Mouse (Mus musculus): ENCODE measurements around the gene Ccdc40.
"Not testable (repeated sequence)": the region's sequence is repeated elsewhere in the genome, so short reads cannot be mapped to it uniquely, and the experiment has no call there.

Ccdc40 gene

DNA sequence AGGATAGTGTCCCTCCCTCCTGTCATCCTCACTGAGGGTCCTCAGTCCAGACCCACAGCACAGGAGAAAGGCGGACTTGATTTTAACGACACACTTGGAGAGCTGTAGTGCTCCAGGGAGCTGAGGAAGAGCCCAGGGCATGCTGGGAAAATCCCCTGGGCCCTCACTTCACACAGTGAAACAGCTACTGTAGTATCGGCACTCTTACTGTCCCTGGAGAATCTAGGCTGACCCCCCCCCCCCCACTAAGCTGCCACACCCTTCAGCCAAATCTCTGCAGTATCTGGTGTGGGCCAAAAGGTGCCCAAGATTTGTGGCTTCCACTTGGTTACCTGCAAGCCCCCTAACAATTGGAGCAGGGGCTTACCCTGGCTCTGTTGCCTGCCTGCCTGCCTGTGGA, 8.6 kb downstream of the Ccdc40 start:
- no peak for DNase-seq (ENCODE audit: low spot score)

DNA sequence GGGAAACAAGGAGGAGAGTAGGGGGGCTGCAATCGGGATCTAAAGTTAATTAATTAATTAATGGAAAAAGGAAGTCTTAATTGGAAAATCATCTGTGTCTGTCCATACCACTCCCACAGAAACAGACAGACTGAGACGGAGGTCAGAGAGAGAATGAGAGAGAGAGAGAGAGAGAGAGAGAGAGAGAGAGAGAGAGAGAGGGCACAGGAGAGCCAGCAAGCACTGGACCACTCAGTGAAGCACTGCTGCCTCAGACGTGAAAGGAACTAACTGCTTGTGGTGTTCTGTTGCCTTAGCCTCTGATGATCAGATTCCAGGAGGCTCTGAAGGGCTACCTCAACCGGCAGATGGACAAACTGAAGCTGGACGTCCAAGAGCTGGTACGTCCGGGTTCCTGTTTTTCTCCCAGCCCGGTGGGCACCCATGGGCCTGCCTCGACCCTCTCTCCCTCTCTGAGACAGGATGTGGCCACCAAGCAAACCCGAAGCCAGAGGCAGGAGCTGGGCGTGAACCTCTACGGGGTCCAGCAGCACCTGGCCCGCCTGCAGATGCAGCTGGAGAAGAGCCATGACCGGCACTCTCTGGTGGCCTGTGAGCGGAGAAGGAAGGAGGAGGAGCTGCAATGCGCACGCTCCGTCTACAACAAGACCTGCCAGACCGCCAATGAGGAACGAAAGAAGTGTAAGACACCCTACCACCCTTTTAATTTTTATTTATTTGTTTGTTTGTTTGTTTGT, 9.4 kb downstream of the Ccdc40 start:
- DNase-seq (ENCODE audit: low spot score): no peak

DNA sequence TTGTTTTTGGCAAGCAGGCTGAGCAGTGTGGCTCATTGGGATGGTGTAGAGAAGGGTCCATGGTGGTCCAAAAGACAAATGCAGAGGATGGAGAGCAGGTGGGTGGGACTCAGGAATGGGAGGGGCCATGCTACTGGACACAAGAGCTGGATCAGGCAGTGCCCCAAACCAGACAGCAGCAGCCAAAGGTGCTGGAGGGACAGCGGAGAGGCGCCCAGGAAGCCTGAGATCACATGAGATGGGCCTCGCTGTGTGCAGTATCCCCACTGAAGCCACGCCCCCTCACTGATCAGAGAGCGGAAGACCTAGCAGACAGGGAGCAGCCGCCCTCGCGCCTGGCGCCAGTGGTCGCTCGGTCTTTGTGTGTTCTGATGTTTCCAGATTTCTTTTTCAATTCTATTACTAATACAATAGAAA, 9.9 kb downstream of the Ccdc40 start:
- peak; percentile 62 for DNase-seq (ENCODE audit: low spot score)

DNA sequence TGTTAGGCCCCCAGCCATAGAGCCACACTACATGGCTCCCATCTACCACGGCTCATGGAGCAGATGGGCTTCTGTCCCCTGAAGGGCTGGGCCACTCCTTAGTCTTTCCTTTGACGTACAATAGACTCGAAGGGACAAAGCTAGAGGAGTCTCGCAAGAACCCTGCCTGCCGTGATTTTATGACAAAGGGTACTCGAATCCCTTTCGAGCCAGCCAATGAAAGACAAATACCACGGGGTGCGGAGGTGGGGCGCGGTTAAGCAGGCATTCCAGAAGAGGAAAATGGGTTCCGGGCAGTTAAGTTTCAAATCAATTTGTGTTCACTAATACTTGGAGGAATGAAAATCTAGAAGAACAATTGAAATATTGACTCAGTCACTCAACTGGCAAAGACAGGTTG, 11.1 kb downstream of the Ccdc40 start:
- no peak for DNase-seq (ENCODE audit: low spot score)

DNA sequence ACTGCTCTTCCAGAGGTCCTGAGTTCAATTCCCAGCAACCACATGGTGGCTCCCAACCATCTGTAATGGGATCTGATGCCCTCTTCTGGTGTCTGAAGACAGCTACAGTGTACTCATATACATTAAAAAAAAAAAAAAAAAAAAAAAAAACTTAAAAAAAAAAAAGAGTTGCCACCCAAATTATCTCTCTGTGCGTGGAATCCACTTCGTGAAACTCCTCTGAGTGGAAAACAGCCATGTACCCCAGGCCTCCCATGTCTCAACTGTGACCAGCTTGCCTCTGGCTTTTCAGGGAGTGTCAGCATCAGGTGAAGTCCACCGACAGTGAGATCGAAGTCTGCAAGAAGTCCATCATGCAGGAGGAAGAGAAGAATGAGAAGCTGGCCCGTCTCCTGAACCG, 17.2 kb downstream of the Ccdc40 start:
- DNase-seq (ENCODE audit: low spot score): not testable (repeated sequence)

DNA sequence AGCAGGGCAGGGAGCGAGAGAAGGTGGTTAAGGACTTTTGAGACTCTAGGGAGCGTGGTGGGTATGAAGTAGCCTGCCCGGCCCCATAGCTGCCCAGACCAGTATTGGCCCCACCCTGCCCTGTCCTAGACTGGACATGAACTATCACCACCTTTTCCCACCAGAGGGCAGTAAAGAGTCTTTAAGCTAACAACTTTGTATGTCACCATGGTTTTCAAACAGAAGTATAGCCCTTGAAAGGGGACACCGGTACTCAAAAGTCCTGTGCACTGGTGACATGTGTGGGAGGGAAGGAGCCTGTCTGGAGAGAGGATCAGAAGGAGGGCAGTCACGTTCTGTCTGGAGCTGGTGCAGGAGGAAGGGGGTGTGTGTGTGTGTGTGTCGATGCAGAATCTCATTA, 20.6 kb downstream of the Ccdc40 start:
- DNase-seq (ENCODE audit: low spot score): peak; percentile 56

DNA sequence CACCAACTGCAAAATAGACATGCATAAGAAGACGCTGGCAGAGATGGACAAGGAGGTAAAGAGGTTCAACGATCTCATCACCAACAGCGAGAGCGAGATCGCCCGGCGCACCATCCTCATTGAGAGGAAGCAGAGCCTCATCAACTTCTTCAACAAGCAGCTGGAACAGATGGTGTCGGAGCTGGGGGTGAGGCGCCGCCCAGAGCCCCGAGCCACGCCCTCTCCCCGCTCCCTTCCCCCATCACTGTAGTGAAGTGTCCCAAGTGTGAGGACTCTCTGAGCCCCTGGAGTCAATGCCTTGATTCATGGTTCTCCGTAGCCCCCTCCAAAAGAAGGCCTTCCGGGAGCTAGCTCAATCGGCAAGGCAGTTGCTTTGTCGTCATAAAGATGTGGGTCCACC, 22.6 kb downstream of the Ccdc40 start:
- no peak for DNase-seq (ENCODE audit: low spot score)

DNA sequence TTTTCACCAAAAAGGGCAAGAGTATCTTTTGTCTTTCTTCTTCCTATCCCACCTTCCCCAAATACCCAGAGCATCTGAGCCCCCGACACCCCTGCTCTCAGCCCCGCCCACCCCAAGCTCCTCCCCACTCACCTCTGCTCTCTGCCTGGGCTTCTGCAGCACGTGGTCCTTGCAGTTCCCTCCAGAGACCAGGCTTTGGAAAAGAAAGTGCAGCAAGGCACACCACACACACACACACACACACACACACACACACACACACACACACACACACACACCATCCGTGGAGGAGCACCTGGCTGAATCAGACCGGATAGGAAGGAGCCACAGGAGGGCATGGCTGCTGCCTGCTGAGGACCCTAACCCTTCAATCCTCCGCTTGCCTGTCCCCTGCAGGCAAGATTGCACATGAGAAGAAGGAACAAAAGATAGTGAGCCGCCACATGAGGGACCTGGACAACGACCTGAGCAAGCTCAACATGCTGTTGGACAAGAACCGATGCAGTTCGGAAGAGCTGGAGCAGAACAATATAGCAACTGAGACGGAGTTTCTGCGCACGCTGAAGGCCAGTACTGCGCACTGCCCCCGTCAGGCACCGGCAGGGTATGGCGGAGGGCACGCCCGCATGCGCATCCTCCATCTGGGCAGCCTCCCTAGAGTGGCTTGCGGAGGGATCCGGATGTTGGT, 24.6 kb downstream of the Ccdc40 start:
- DNase-seq (ENCODE audit: low spot score): peak; percentile 22

DNA sequence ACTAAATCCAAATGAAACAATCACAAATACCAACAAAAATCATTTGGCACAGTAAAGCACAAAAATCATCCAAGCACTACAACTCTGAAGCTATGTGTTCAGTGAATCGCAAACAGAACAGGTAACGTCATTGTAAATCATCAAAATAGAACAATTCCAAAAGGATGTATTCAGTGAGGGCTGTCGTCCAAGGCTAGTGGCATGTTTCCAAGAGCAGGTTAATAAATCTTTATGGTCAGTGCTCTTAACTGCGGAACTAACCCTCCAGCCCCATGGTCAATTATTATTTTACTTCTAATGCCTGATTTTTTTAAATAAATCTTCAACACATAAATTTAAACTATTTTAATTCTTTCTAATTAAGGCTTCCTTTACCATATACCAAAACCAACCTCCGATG, 28.2 kb downstream of the Ccdc40 start:
- not testable (repeated sequence) for DNase-seq (ENCODE audit: low spot score)

DNA sequence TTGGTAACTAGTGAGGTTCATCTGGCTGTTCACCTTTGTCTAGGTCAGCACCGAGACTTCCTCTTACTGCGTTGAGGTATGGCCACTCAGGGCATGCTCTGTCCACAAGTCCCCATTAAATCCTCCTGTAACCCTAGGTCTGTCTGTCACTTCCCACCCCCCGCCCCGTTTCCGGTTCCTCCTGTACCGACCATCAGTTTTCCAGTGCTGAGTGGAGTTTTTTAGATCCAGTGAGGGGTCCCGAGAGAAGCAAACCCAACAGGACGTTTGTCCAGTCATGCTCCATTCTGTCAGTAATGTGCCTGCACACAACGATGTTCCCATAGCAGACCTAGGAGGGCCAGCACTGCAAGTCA, 29.8 kb downstream of the Ccdc40 start:
- DNase-seq (ENCODE audit: low spot score): no peak

DNA sequence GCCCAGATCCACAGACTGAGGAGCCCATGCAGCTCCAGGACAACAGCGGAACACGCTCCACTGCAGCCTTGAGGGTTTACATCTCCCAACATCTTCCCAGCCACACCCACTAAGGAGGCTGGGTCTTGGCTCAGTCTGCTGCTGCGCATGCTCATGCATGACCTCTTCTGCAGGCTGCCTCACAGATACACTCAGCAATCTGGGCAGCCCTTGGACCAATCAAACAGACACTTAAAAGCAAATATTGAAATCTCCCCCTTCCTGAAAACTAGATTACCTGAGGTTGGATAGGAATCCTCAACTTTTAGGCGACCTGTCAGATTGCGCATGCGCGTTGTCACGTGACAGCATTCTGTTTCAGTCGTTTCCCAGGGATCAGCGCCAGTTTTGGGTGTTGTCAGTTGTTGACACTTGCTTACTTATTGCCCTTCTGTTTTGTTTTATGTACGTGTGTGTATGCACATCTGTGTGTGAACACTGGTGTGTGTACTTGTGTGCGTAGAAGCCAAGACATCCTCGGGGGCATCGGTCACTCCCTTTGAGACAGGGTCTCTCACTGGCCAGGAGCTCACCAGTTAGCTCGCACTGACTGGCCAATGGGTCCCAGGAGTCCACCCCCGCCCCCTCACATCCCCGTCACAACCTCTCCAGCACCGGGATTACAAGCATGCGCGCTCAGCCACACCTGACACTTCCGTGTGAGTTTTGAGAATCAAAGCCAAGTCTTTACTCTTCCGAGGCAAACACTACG, 30.4 kb downstream of the Ccdc40 start:
- peak; percentile 75 for DNase-seq (ENCODE audit: low spot score)

DNA sequence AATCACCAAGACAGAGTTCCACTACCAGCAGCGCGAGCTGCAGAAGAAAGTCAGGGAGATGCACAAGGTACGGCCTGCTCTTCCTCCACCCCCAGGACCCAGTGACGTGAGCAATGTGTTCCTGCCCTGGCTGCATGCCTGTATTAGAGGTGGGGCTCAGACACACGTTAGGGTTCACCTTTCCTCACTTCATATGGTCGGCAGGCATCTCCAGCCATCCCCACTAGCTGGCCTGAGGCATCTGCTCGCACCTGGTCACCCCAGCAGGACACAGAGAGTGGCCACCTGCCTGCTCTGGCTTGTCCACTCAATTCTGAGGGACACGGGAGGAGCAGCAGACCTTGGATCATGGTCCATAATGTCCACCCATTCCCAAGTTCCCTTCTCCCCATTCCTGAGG, 31.6 kb downstream of the Ccdc40 start:
- no peak for DNase-seq (ENCODE audit: low spot score)

DNA sequence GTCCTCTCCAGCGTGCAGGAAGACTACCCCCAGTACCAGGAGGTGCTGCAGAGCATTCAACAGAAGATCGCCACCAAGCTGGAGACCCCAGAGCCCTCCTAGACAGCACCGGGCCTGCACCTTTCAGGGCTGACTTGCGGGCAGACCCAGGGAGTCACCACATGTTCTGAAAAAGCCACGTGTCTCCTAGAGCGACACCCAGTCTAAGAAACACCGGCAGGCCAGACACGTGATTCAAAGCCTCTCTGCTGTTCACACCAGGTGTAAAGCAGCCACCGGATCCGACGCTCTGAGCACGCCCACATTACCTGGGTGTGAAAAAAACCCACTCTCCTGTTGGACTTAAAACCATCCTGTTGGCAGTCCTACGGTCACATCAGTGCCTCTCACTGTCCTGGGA, 36.0 kb downstream of the Ccdc40 start:
- no peak for DNase-seq (ENCODE audit: low spot score)

DNA sequence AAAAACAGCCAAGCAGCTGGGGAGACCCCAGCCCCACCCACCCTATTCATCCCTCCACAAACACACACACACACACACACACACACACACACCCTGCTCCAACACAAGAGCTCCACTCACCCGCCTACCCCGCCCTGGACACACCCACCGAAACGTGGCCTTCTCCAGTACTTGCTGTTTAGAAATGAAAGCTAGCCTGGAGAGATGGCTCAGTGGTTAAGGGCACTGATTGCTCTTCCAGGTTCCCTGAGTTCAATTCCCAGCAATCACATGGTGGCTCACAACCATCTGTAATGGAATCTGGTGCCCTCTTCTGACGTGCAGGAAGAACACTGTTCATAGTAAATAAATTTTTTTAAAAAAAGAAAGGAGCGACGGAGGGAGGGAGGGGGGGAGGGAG, 37.4 kb downstream of the Ccdc40 start:
- no peak for DNase-seq (ENCODE audit: low spot score)

DNA sequence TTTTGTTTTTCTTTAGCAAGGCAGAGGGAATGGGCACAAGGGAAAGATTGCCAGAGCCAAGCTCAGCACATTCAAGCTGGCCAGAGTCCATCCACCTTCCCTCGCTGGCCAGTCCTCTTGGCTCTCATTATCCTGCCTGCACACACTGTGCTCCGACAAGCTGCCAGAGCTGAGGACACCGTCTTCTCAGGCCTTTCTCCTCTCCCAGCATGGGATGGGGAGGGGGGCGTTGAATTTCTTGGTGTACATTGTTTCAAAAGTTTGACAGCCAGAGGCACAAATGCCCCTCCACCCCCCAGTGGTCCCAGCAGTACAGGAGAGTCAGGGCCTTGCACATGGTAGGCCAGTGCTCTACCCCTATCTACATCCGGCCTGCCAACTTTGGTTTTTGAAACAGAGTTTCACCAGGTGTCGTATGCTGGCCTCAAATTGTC, 38.9 kb downstream of the Ccdc40 start:
- no peak for DNase-seq (ENCODE audit: low spot score)

DNA sequence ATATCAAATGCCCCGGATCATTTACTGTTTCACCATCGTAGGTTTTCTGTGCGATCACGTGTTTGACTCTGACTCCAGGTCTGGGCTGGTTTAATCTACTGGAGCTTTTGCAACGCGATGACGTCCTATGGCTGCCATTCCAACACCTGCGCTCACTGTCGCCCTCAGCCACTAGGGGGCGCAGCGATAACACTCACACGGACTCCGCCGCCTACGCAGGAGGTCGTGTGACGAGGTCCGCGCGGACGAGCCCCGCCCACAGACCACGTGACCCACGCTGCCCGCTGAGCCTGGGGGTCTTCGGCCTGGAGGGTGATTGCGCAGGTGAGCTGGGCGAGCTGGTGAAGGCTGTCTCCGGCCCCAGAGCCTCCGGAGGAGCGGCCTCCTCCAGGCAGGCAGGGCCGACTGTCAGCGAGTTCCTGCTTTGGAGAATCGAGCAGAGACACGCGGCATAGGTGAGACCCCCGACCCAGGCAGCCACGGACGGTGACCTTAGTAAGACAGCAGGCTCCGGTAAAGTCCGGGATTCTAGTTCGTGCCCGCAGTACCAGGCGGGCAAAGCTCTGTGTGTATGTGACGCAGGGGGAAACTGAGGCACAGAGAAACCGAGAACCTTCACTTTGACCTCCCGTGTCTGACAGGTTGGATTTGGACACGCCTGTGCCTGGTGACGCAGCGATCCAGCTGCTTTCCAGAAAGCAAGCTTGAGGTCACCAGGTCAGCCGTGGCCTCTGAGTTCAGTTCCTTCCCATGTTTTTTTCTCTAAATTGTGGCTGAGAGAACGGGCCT, 39.6 kb downstream of the Ccdc40 start, which contains the start of gene Gaa:
TSS of gene Gaa (plus strand) at position 120 of the 789 bp plus-strand sequence.
- DNase-seq (ENCODE audit: low spot score): peak; percentile 93

DNA sequence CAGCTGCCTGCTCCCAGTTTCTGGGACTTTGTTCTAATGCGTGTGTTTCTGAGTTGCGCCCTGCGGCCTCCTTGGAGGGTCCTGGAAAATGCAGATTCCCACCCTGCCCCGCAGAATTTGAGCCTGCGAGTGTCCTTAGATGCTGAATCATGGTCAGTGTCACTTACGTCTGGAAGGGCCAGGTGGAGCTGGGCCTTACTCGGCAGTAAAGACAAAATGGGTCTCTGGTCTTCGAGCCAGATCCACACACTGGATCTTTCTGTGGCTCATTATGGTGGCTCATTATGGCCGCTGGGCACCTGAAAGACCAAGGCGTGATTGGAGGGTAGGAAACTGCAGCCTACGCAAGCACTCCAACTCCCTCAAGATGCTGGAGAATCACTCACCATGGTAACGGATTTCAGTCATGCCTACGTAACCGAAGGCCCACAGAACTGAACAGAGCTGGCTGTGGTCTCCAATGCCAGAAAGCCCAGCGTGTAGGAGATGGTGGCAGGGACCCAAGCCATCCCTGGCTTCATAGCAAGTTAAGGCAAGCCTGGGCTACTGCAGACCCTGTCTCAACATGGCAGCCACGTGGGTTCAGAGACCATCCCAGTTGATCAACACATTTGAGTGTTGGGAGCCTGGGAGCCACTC, 40.3 kb downstream of the Ccdc40 start:
- DNase-seq (ENCODE audit: low spot score): no peak

DNA sequence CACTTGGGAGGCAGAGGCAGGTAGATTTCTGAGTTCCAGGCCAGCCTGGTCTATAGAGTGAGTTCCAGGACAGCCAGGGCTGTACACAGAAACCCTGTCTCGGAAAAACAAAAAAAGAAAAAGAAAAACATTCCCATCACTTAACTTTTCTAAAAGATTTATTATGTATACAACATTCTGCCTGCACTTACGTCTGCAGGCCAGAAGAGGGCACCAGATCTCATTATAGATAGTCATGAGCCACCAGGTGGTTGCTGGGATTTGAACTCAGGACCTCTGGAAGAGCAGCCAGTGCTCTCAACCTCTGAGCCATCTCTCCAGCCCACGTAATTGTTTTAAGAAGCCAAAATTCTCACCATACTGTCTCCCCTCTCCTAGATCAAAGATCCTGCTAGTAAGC, 44.1 kb downstream of the Ccdc40 start:
- not testable (repeated sequence) for DNase-seq (ENCODE audit: low spot score)

DNA sequence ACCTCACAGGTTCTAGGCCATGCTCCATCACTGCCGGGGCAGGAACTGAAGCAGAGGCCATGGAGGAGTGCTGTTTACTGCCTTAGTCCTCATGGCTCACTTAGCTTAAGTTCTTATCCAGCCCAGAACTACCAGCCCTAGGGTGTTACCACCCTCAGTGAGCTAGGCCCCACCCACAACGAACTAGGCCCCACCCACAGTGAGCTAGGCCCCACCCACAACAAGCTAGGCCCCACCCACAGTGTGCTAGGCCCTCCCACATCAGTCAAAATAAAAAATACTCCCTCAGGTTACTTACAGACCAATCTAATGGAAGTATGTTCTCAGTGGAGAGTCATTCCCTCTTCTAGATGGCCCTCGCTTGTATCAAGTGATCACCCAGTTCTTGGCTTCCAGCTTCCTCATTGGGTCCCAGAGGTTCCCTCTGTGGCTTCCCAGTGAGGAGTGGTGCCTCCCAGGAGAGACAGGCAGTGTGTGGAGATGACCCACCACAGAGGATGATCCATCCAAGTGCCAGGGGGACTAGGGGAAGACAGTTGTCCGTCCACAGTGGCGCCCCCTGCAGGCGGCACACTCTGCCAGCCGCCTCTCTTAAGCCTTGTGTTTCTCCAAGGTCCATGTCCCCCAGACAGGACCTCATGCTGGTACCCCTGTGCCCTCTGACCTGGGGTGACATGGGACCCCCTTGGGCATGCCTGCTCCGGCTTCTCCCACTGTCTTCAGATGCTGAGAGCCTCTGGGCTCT, 45.0 kb downstream of the Ccdc40 start:
- DNase-seq (ENCODE audit: low spot score): no peak

DNA sequence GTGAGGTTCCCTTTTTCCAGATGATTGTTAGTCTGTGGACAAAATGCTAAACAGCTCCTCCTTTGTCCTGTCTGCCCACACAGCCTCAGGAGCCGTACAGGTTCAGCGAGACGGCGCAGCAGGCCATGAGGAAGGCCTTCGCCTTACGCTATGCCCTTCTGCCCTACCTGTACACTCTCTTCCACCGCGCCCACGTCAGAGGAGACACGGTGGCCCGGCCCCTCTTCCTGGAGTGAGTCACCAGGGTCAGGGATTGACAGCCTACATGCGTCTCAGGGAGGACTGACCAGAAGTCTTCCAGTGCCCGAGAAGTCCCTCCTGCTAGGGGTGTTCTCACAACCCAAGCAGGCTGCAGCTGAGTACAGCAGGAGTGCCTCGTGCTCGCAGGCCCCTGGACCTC, 52.7 kb downstream of the Ccdc40 start:
- no peak for DNase-seq (ENCODE audit: low spot score)

Measured in yolk sac, embryonic 10.5 days (tissue).